Mouse (Mus musculus) embryonic fibroblast, embryonic 13.5 days (primary cell): ENCODE measurements at regions not wholly inside any gene's neighbourhood (a gene's known extent, or its start where the extent isn't known, plus 50 kb on each side); places are given as distances from the start of the nearest gene placed in this dataset.

Experiments
- CTCF ChIP-seq: IDR thresholded peaks from 2 replicates; pipeline ENCODE4 v1.5.1; 2011; ENCODE audit warnings: mild to moderate bottlenecking, control low read depth, low read length, moderate library complexity, borderline replicate concordance; ENCODE audit not compliant: insufficient read depth
- POLR2A ChIP-seq: IDR thresholded peaks from 2 replicates; pipeline ENCODE4 v1.6.1; 2011; ENCODE audit warnings: low read depth, mild to moderate bottlenecking, control low read depth, low read length, moderate library complexity

DNA sequence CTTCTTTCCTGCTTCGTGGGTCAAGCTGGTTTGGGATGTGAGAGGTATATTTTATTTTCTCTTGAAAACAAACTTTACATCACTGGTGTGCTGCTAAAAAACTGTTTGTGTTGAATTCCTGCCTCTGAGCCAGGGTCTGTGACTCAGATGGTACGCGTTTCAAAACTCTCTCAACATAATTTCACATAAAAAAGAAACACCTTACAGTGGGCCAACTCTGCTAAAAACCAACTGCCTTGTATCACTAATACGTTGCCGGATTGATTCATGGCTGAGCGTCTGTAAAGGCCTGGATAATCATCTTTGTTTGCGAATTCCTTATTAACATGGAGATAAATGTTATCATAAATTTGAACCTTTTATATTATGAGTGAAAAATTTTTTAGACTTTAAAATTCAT is 428.7 kb downstream of the Fgf9 start:
- TF ChIP-seq POLR2A (no peak), CTCF (no peak)
